Mouse (Mus musculus) right cerebral cortex, postnatal 4 days (tissue): ENCODE measurements around the gene Crim1.

Experiments used
- DNase-seq: peaks from one replicate; pipeline ENCODE4 v3.0.0-alpha.2; 2022

Crim1 gene

DNA sequence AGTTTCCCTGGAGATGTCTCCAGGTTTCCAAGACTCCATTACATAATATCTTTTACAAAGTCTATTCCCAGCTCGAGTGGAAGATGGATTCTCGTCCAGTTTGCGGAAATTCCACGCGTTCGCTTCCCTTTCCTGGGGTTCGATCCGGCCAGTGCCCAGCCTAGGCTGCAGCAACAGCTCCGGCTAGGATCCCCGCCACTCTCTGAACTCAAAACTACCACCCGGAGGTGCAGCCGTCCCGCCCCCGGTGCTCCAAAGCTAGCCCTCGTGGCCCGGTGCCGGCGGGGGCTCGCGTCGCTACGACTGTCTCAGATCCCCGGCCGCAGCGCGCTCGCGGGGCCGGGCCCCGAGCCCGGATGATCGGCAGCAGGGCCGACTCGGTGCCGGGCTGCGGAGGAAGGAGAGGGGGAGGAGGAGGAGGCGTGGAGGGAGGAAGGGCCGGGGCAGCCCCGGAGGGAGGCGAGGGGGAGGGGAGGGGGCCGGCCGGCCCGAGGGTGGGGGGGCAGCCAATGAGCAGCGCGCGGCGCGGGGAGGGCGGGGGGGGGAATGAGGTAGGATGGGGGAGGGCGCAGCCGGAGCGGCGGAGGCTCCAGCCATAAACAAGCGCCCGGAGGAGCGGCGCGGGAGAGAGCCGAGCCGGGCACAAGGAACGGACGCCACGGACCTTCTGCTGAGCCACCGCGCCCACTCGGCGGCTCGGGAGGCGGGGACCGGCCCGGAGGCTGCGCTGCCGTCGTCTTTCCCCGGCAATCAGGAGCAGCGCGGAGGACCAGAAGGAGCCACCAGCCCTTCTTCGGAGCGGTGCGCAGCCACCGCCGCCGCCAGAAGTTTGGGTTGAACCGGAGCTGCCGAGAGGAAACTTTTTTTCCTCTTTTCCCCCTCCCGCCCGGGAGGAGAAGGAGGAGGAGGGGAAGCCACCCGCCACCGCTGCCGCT lies at the start of gene Crim1:
TSS of gene Crim1 (plus strand) at position 623 of the 935 bp plus-strand sequence.
- peak; percentile 74 for DNase-seq

GRCm38 (mm10) chr17:78151479-78152282 lies 48.4 kb upstream of the Crim1 start:
- DNase-seq: no peak

- DNase-seq: peak; percentile 18
These were observed 36.8 kb upstream of the Crim1 start for GRCm38 (mm10) chr17:78163278-78163677.

GRCm38 (mm10) chr17:78163724-78164236 lies 36.3 kb upstream of the Crim1 start:
- DNase-seq: no peak

DNA sequence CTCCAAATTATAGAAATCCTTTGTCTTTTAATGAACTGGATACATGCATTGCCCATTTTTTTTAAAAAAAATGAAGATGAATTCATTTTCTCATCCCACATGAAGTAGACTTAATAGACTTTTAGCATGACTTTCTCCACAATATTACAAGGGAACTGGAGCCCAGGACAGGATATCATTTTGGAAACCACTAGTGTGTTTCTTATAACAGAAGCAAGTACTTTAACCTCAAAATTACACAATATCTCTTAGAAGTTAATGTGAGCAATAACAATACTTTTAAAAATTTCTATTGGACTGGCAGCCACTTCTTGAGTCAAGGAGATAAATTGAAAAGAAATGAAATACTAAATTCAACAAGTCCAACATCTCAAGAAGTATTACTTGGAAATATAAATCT lies 34.2 kb upstream of the Crim1 start:
- DNase-seq: no peak

DNA sequence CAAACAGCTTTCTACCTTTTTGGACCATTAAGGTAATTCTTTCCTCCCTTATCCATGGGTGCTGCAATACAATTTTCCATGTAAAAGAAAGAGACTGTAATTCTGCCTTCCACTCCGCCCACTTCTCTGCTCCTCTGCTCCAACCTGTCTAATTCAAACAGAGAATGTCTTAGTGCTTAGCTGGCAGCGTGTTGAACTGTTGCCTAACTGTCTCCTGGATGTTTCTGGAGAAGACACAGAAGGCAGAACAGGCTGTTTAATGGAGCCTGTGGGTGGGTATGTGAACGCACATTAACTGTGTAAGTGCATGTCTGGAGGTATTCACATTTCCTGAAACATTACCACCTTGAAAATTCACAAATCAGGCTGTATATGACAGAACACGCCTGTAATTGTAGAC lies 33.5 kb upstream of the Crim1 start:
- DNase-seq: no peak

DNA sequence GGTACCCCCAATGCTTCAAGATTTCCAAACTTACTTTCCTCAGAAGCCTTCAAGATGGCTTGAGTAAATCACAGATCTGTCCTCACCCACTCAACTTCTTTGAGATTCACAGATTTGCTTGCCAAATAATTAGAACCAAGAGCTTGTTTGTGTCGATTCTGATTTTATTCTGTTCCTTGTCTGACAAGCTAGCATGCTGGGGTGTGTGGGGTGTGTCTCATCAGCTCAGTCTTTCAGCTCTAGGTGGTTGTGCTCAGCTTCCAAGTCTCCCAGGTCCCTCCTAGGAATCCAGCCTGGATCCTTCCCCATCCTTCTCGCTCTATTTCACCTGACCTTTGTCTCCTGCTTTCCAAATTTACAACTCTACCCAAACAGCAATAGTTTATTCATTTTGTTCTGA lies 27.7 kb upstream of the Crim1 start:
- DNase-seq: no peak

DNA sequence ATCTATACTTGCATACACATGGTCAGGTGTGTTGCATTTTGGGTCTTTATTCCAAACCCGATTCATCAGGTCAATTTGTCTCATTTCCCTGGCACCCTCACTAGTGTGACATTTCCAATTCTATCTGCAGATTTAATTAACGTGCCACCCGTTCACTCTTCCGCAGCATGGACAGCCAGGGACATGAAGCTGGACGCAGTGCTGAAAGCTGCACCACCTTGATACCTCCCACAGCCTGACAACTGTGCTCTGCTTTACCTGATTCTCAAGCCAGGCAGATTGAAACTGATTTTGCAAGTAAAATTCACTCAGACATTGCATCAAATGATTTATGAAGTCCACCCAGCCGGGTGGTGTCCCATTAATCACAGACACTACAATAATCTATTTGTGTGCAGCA lies 19.3 kb upstream of the Crim1 start:
- DNase-seq: no peak

DNA sequence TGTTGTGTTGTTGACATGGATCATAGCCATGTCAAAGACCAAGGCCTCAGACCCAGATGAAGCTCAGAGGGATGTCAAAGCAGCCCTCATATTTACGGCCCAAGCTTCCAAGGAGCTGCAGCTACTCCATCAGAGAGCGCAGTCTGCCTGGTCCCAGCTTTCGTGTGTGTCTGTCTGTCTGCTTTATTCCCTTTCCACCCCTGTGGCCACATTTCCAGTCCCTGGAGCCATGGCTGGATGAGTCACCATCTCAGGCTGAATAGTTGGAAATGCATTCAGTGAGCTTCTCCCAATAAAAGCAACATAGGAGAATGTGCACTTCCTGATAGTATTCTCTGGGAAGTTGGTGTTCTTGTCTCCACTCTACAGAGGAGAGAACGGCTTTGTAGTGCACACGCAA lies 3.9 kb upstream of the Crim1 start:
- no peak for DNase-seq

- DNase-seq: no peak
These were observed 2.9 kb upstream of the Crim1 start for GRCm38 (mm10) chr17:78197111-78197510.

DNA sequence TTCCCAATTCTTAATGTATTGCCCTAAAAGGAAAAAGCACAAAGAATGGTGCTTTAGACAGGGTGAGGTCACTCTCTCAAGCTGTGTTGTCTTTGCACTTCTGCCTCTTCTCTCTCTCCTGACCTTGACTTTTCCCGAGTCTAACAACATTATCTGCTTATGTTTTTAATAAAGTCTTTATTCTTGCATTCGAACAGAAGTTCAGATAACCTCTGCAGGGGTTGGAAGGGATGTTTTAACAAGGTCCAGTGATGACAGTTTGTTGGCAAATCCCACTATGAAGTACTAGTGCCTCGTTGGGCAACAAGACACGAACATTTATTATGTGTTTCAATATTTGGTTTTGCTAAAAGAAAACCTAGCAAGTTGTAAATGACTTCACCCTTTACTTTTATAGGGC lies 1.9 kb upstream of the Crim1 start:
- no peak for DNase-seq

- no peak for DNase-seq
These were observed 1.2 kb upstream of the Crim1 start for GRCm38 (mm10) chr17:78198820-78199219.

DNA sequence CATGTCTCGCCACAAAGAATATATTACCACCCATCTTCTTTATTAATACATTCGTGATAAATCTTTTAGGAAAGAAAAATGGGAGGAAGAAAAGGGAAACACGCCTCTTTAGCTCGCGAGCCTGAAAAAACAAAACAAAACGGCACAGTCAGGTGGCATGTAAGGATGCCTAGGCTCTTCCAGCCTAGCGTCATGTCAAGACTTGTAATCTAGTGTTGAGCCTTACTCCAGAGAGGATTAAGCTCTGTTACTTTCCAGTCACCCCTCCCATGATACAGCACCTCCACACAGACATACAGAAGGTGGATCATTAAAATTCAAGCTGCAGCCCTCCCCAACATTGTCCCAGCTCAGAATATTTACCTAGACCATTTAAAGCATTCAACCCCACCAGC lies 820 bp upstream of the Crim1 start:
- DNase-seq: no peak

GRCm38 (mm10) chr17:78200561-78201220 lies 643 bp downstream of the Crim1 start:
- peak; percentile 55 for DNase-seq

GRCm38 (mm10) chr17:78201221-78202058 lies 1.4 kb downstream of the Crim1 start:
- no peak for DNase-seq

DNA sequence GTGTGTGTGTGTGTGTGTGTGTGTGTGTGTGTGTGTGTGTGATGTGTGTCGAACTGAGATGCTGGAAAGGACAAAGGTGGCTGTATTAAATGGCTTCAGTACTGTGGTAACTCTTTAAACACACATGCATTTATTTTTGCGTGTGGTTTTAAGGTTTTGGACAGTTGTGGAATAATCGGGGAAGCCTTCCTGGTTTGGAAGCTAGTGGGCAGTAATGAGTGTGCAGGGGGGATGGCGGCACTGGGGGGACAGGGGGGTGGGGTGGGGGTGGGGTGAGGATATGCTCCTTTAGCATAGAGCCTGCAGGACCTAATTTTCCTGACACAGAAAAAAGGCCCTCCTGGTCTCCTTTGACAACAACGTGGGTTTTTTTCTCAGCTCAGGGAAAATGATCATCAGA lies 2.2 kb downstream of the Crim1 start:
- DNase-seq: no peak

DNA sequence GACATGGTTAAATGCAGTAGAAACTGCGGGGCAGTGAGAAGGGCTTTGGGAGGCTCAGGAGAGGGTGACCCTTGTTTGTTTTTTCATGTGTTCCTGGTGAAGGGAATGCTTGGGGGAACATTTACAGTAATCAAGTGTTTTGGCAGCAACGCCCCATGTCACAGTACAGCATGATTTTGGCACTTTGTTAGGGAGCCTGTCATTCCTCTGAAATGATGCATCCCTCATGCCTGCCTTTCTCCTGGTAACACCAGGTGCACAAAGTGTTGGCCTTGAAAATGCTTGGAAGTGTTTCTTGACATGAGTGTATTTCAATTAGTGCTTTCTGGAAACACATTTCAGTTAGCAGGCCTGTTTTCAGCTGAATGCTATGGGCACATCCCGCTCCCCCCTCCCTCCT lies 2.7 kb downstream of the Crim1 start:
- DNase-seq: no peak

DNA sequence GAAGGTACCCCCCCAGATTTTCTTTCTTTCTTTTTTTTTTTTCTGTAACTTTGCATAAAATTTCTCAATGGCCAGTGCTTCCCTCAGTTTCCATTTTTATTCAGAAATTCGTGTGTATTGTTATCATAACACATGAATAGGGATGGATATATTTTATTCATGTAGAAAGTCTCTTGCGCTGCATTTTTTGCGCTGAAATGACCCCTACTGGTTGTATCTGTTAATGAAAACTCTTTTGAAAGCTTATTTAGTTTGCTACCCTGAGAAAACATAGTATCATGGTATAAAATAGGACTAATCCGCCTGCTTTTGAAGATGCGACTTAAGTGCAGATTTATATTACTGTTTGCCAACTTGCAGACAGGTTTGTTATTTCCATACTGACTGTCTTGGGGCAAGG lies 3.4 kb downstream of the Crim1 start:
- no peak for DNase-seq

DNA sequence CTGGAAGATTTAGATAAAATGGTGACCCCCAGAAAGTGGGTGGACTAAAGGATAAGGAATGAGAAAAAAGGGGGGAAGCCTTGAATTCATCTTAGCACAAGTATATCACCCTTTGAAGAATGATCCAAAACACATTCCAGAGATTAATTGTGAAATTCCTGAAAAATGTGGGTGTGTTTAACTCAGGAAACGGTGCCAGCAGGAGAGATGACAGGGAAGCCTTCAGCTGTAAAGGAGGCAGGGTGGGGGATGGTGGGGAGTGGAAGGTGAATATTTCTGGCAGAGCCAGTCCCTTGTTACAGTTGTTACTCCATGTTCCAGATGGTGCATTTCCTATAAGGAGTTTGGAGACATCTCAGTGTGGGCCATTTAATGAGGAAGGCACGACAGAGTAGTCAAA lies 6.4 kb downstream of the Crim1 start:
- DNase-seq: no peak

DNA sequence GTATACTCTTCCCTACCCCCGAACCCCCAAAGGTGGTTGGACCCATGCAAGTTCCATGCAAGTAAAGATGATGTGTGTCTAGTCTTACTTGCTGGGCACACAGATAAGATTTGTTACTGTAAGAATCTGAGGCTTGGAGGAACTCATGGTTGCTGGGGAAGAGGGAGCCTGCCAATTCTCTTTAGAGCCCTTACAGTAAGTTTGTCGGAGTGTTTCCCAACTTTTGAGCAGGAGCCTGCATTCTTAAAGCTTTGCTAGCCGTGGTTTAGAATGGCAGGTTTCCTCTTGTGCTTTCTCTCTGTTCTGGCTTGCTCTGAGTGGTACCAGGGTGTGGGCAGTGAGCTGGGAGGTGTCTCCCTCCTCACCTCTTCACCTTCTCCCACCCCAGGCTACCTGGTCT lies 7.2 kb downstream of the Crim1 start:
- no peak for DNase-seq

DNA sequence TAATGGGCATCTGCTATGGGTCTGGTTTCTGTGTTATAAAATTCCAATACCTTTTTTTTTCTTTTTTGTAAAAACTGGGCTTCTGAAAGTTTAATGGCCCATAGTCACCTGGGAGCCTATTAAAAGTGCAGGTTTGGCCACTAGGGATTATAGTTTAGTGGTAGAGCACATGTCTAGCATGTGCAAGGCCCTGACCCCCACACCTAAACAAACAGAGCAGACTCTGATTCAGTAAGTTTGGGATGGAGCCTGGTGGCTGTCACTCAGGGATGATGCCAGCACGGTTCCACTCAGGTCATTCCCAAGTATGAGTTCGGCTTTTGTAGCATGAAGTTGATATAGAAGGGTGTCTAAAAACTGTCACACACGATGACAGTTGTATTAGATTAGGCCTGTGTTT lies 8.8 kb downstream of the Crim1 start:
- no peak for DNase-seq

DNA sequence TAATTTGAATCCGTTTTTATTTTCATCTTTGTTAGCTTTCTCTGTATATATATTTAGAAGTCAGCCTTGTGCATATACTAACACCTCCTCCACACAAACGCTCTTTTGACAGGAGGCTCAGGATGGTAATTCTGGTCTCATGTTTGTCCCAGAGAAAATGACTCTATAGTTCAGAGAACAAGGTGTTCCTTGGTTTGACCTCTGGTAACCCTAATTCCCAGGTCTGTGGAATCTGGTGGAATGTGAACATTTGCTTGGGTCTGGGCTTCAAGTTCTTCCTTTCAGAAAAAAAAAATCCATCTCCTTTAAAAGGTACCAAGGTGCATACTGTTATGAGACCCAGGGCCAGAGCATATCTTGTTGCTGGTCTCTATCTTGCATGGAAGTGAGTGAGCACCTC lies 9.6 kb downstream of the Crim1 start:
- DNase-seq: no peak
